Mouse (Mus musculus): Measurements from ENCODE around the gene Plekhh2. TPM values are rescaled to one million over a fixed set of nuclear protein-coding genes. Genes with fewer than 3 reads are reported as not detected.

Gene Plekhh2
- total and polyA plus RNA-seq, 3 experiments: 0.04 TPM; not detected in 2

DNA sequence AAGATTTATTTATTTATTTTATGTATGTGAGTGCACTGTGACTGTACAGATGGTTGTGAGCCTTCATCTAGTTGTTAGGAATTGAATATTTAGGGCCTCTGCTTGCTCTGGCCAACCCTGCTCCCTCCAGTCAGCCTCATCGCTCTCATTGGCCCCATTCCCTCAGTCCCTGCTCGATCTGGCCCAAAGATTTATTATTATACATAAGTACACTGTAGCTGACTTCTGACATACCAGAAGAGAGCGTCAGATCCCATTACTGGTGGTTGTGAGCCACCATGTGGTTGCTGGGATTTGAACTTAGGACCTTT, 145.7 kb downstream of the Plekhh2 start:
- H3K27me3 ChIP-seq (ENCODE audit: control insufficient read depth in 1 of 2, insufficient read depth in 2 of 2, low read length in 2 of 2): peaks cover 0 to 2% of the 10 kb centered on the region in 2 experiments; a peak in 3 of 4 replicates
- no peaks in the 10 kb centered on the region for H3K9me3 ChIP-seq (replicated peaks; ENCODE audit: insufficient read depth, low read length)
- no peak overlapping the region for H3K27ac ChIP-seq (ENCODE audit: control insufficient read depth, low read depth, low read length)
- H3K4me1 ChIP-seq (ENCODE audit: control insufficient read depth in 1 of 2, insufficient read depth in 2 of 2, low read length in 2 of 2): no peaks in the 10 kb centered on the region
- no peak overlapping the region for H3K9ac ChIP-seq (ENCODE audit: control insufficient read depth, low read depth, low read length, poor library complexity, severe bottlenecking)
- TF ChIP-seq GABPA (IDR thresholded peaks at IDR 0.05; ENCODE audit: low read depth, low read length) (no peak), UBTF (IDR thresholded peaks at IDR 0.05; ENCODE audit: borderline replicate concordance, insufficient read depth, low read depth, low read length) (no peak), MYB (IDR thresholded peaks at IDR 0.05; ENCODE audit: low read depth, low read length) (no peak)
- no peaks in the 10 kb centered on the region for H3K79me2 ChIP-seq (ENCODE audit: control insufficient read depth, insufficient read depth, low read length, poor library complexity)
- no peaks in the 10 kb centered on the region for H3K36me3 ChIP-seq (ENCODE audit: control insufficient read depth in 1 of 2, insufficient read depth in 2 of 2, low read length in 2 of 2)
- no peak overlapping the region for H3K4me3 ChIP-seq (ENCODE audit: control insufficient read depth in 1 of 2, insufficient read depth in 1 of 2, low read depth in 2 of 2, low read length in 2 of 2)
- DNase-seq (ENCODE audit: low read depth, low spot score): no peak

DNA sequence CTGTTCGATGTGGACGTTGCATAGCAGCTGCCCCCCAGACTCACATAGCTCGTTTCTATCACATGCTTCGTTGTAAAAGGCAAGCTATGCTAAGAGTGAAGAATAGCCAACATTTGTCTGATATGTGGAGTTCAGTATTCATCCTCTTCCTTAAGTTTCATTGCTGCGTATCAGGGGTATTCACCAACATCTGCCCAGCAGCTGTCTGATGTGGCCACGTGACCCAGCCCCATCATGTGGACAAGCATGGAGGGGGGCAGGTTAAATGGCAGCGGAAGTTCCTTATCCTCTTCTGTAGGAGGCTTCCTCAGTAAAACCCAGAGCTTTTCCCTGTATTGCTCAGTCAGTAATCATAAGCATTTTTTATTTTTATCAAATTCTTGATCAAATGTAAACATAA, 146.1 kb downstream of the Plekhh2 start:
- no peak for TF ChIP-seq GABPA (IDR thresholded peaks at IDR 0.05; ENCODE audit: low read depth, low read length)
- no peak for TF ChIP-seq POLR2AphosphoS5 (IDR thresholded peaks at IDR 0.05; ENCODE audit: borderline replicate concordance, low read depth, low read length)
- no peak for TF ChIP-seq POLR2A (IDR thresholded peaks at IDR 0.05; ENCODE audit: control insufficient read depth in 1 of 2, insufficient read depth in 1 of 2, low read depth in 1 of 2, low read length in 2 of 2, poor library complexity in 1 of 2)
- TF ChIP-seq USF1 (IDR thresholded peaks at IDR 0.05; ENCODE audit: low read depth, low read length): 0 out of 2 replicates have a peak, but pooled peaks have one; percentile 41
- TF ChIP-seq TBP (IDR thresholded peaks at IDR 0.05; ENCODE audit: low read depth, low read length): no peak
- Histone ChIP-seq H3K79me2 (ENCODE audit: control insufficient read depth, insufficient read depth, low read length, poor library complexity) (no peaks in the 10 kb centered on the region), H3K27me3 (ENCODE audit: control insufficient read depth in 1 of 2, insufficient read depth in 2 of 2, low read length in 2 of 2) (peaks cover 0 to 2% of the 10 kb centered on the region in 2 experiments; a peak in 3 of 4 replicates), H3K27ac (ENCODE audit: control insufficient read depth, low read depth, low read length) (no peak overlapping the region), H3K9ac (ENCODE audit: control insufficient read depth, low read depth, low read length, poor library complexity, severe bottlenecking) (no peak overlapping the region), H3K36me3 (ENCODE audit: control insufficient read depth in 1 of 2, insufficient read depth in 2 of 2, low read length in 2 of 2) (no peaks in the 10 kb centered on the region), H3K4me1 (ENCODE audit: control insufficient read depth in 1 of 2, insufficient read depth in 2 of 2, low read length in 2 of 2) (no peaks in the 10 kb centered on the region), H3K9me3 (replicated peaks; ENCODE audit: insufficient read depth, low read length) (no peaks in the 10 kb centered on the region), H3K4me3 (ENCODE audit: control insufficient read depth in 1 of 2, insufficient read depth in 1 of 2, low read depth in 2 of 2, low read length in 2 of 2) (no peak overlapping the region)
- DNase-seq (ENCODE audit: low read depth, low spot score): no peak

- DNase-seq (ENCODE audit: low read depth, low spot score): no peak
- no peak overlapping the region for H3K9ac ChIP-seq (ENCODE audit: control insufficient read depth, low read depth, low read length, poor library complexity, severe bottlenecking)
- peaks cover 0 to 2% of the 10 kb centered on the region in 2 experiments; a peak in 3 of 4 replicates for H3K27me3 ChIP-seq (ENCODE audit: control insufficient read depth in 1 of 2, insufficient read depth in 2 of 2, low read length in 2 of 2)
- no peak for TF ChIP-seq NRF1 (IDR thresholded peaks at IDR 0.05; ENCODE audit: insufficient read depth, low read depth, low read length, poor library complexity, severe bottlenecking)
- no peaks in the 10 kb centered on the region for H3K4me1 ChIP-seq (ENCODE audit: control insufficient read depth in 1 of 2, insufficient read depth in 2 of 2, low read length in 2 of 2)
- no peak overlapping the region for H3K4me3 ChIP-seq (ENCODE audit: control insufficient read depth in 1 of 2, insufficient read depth in 1 of 2, low read depth in 2 of 2, low read length in 2 of 2)
- H3K9me3 ChIP-seq (replicated peaks; ENCODE audit: insufficient read depth, low read length): no peaks in the 10 kb centered on the region
- H3K36me3 ChIP-seq (ENCODE audit: control insufficient read depth in 1 of 2, insufficient read depth in 2 of 2, low read length in 2 of 2): no peaks in the 10 kb centered on the region
- H3K79me2 ChIP-seq (ENCODE audit: control insufficient read depth, insufficient read depth, low read length, poor library complexity): no peaks in the 10 kb centered on the region
- H3K27ac ChIP-seq (ENCODE audit: control insufficient read depth, low read depth, low read length): no peak overlapping the region
Measured at GRCm38 (mm10) chr17:84658195-84658594, 146.5 kb downstream of the Plekhh2 start.

DNA sequence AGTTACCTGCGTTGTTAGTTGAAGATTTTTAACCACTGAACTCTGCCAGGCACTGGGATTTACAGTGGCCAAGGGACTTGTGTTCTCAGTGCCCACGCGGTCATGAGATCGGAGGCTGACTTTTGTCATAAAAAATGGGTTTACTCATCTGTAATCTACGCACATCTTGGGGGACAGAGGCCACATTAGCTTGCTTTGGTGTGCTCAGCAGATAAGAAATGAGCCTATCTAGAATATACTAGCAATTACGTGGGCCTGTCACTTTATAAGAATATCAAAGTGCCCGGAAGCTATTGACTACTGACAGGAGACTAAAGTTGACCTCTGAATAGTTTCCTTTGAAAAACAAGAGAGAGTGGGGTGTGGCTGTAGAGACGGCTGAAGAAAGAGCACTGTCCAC, 147.3 kb downstream of the Plekhh2 start:
- H3K4me3 ChIP-seq (ENCODE audit: control insufficient read depth in 1 of 2, insufficient read depth in 1 of 2, low read depth in 2 of 2, low read length in 2 of 2): no peak overlapping the region
- H3K4me1 ChIP-seq (ENCODE audit: control insufficient read depth in 1 of 2, insufficient read depth in 2 of 2, low read length in 2 of 2): no peaks in the 10 kb centered on the region
- no peaks in the 10 kb centered on the region for H3K79me2 ChIP-seq (ENCODE audit: control insufficient read depth, insufficient read depth, low read length, poor library complexity)
- DNase-seq (ENCODE audit: low read depth, low spot score): no peak
- H3K9me3 ChIP-seq (replicated peaks; ENCODE audit: insufficient read depth, low read length): no peaks in the 10 kb centered on the region
- no peaks in the 10 kb centered on the region for H3K36me3 ChIP-seq (ENCODE audit: control insufficient read depth in 1 of 2, insufficient read depth in 2 of 2, low read length in 2 of 2)
- H3K9ac ChIP-seq (ENCODE audit: control insufficient read depth, low read depth, low read length, poor library complexity, severe bottlenecking): no peak overlapping the region
- H3K27me3 ChIP-seq (ENCODE audit: control insufficient read depth in 1 of 2, insufficient read depth in 2 of 2, low read length in 2 of 2): peaks cover 0 to 2% of the 10 kb centered on the region in 2 experiments; a peak in 3 of 4 replicates
- H3K27ac ChIP-seq (ENCODE audit: control insufficient read depth, low read depth, low read length): no peak overlapping the region
- TF ChIP-seq USF2 (IDR thresholded peaks at IDR 0.05; ENCODE audit: borderline replicate concordance in 1 of 2, insufficient read depth in 1 of 2, low read depth in 1 of 2, low read length in 2 of 2): no peak
- no peak for TF ChIP-seq ZC3H11A (IDR thresholded peaks at IDR 0.05; ENCODE audit: low read depth, low read length)
- no peak for TF ChIP-seq MAZ (IDR thresholded peaks at IDR 0.05; ENCODE audit: low read depth, low read length)
- TF ChIP-seq JUND (IDR thresholded peaks at IDR 0.05; ENCODE audit: low read depth, low read length): no peak
- no peak for TF ChIP-seq MXI1 (IDR thresholded peaks at IDR 0.05; ENCODE audit: low read depth, low read length)
- no peak for TF ChIP-seq ELF1 (IDR thresholded peaks at IDR 0.05; ENCODE audit: low read depth, low read length)
- TF ChIP-seq E2F4 (IDR thresholded peaks at IDR 0.05; ENCODE audit: borderline replicate concordance, low read depth, low read length): no peak
- TF ChIP-seq ETS1 (IDR thresholded peaks at IDR 0.05; ENCODE audit: low read depth, low read length): no peak
- no peak for TF ChIP-seq MAX (IDR thresholded peaks at IDR 0.05; ENCODE audit: low read length)
- TF ChIP-seq CHD1 (IDR thresholded peaks at IDR 0.05; ENCODE audit: low read depth, low read length): no peak
- no peak for TF ChIP-seq POLR2AphosphoS2 (IDR thresholded peaks at IDR 0.05; ENCODE audit: low read length)
- TF ChIP-seq POLR2A (IDR thresholded peaks at IDR 0.05; ENCODE audit: control insufficient read depth in 1 of 2, insufficient read depth in 1 of 2, low read depth in 1 of 2, low read length in 2 of 2, poor library complexity in 1 of 2): no peak
- no peak for TF ChIP-seq TBP (IDR thresholded peaks at IDR 0.05; ENCODE audit: low read depth, low read length)
- TF ChIP-seq KAT2A (conservative IDR thresholded peaks at IDR 0.05; ENCODE audit: low read depth, low read length): no peak
- no peak for TF ChIP-seq SIN3A (IDR thresholded peaks at IDR 0.05; ENCODE audit: low read length)

All from MEL (cell line).